Mouse (Mus musculus): ENCODE measurements around the gene Trp53bp2. TPM values are rescaled to one million over a fixed set of nuclear protein-coding genes. Genes with fewer than 3 reads are reported as not detected.

Gene Trp53bp2
- polyA plus RNA-seq, 1 experiment from 2014 or later = 20.2 TPM

DNA sequence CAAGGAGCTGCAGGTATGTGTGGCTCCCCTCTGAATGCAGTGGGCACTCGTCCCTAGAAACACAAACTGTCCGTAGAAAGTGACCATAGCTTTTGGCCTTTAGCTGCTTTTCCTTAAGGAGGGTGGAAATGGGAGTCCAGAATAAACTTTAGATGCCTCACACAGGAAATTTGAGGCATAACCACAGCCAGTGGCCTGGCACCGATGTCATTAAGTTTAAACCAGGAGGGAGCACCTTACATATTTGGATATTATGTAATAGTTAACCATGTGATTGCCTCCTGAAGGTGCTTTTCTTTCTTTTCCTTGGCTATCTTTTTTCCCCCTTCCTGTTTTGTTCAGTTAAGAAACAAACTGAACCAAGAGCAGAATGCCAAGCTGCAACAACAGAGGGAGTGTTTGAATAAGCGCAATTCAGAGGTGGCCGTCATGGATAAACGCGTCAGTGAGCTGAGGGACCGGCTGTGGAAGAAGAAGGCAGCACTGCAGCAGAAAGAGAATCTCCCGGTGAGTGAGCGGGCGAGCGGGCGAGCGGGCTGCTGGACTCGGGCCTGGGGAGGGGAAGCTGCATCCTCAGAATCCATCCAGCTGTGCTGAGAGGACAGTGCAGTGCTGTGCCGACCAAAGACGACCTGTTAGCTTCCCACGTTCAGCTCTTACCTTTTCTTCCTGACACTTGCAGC lies 33.0 kb downstream of the Trp53bp2 start:
- H3K27ac ChIP-seq (ENCODE audit: low read depth, low read length) = no peak overlapping the region
- no peak overlapping the region for H3K4me2 ChIP-seq (ENCODE audit: low read length)
- ATAC-seq (no peak), DNase-seq (ENCODE audit: low spot score) (no peak)
- H3K9ac ChIP-seq (ENCODE audit: low read length) = no peak overlapping the region
- H3K4me3 ChIP-seq (ENCODE audit: low read depth, low read length) = no peak overlapping the region
- no peaks in the 10 kb centered on the region for H3K4me1 ChIP-seq (ENCODE audit: control insufficient read depth, insufficient read depth, low read length)
- no peaks in the 10 kb centered on the region for H3K9me3 ChIP-seq (replicated peaks; ENCODE audit: control insufficient read depth, low read length)
- 88% methylated on average over 18 of the region's 18 CpGs for WGBS
- no peaks in the 10 kb centered on the region for H3K27me3 ChIP-seq (replicated peaks; ENCODE audit: control insufficient read depth, insufficient read depth, low read length)
- H3K36me3 ChIP-seq (ENCODE audit: control insufficient read depth, insufficient read depth, low read length) = peaks cover 77% of the 10 kb centered on the region

DNA sequence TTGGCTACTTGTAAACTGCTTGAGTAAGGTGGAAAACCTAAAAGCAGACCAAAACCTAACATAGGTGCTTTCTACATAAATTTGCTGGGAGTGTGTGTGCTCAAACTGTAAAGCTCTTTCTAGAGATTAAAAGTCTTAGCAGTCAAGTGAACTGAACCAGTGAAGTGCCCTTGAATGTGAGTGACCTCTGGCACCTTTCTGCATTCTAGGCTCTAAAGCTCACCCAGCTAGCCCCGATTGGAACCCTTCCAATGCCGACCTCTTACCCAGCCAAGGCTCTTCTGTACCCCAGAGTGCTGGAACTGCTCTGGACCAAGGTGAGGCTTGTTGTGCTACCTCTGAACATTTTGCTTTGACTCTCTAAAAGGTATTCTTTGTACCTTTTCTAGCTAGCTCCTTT lies 35.1 kb downstream of the Trp53bp2 start:
- no peak for DNase-seq (ENCODE audit: low spot score)
- H3K27ac ChIP-seq (ENCODE audit: low read depth, low read length) = no peak overlapping the region
- H3K27me3 ChIP-seq (replicated peaks; ENCODE audit: control insufficient read depth, insufficient read depth, low read length) = no peaks in the 10 kb centered on the region
- 90% methylated on average over 2 of the region's 2 CpGs for WGBS
- no peak overlapping the region for H3K4me2 ChIP-seq (ENCODE audit: low read length)
- H3K36me3 ChIP-seq (ENCODE audit: control insufficient read depth, insufficient read depth, low read length) = peaks cover 81% of the 10 kb centered on the region
- no peak for ATAC-seq
- no peaks in the 10 kb centered on the region for H3K4me1 ChIP-seq (ENCODE audit: control insufficient read depth, insufficient read depth, low read length)
- H3K9ac ChIP-seq (ENCODE audit: low read length) = no peak overlapping the region
- H3K9me3 ChIP-seq (replicated peaks; ENCODE audit: control insufficient read depth, low read length) = no peaks in the 10 kb centered on the region
- no peak overlapping the region for H3K4me3 ChIP-seq (ENCODE audit: low read depth, low read length)

DNA sequence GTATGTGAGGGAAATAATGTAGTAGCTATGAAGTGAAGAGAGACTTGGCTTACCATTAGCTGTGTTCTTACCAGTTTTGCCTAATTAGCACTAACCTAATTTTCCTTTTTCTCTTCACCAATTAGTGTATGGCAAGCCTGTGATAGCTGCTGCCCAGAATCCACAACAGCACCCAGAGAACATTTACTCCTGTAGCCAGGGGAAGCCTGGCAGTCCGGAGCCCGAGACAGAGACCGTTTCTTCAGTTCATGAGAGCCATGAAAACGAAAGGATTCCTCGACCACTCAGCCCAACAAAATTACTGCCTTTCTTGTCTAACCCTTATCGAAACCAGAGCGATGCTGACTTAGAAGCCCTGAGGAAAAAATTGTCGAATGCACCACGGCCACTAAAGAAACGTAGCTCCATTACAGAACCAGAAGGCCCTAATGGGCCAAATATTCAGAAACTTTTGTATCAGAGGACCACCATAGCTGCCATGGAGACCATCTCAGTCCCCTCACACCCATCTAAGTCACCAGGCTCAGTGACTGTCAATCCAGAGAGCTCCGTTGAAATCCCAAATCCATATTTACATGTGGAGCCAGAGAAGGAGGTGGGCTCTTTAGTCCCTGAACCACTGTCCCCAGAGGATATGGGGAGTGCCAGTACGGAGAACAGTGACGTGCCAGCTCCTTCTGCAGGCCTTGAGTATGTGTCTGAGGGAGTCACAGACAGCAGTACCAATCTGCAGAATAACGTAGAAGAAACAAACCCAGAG lies 39.5 kb downstream of the Trp53bp2 start:
- Histone ChIP-seq H3K36me3 (ENCODE audit: control insufficient read depth, insufficient read depth, low read length) (peaks cover 68% of the 10 kb centered on the region), H3K4me3 (ENCODE audit: low read depth, low read length) (no peak overlapping the region), H3K9ac (ENCODE audit: low read length) (no peak overlapping the region), H3K27ac (ENCODE audit: low read depth, low read length) (no peak overlapping the region), H3K4me1 (ENCODE audit: control insufficient read depth, insufficient read depth, low read length) (no peaks in the 10 kb centered on the region), H3K4me2 (ENCODE audit: low read length) (no peak overlapping the region), H3K9me3 (replicated peaks; ENCODE audit: control insufficient read depth, low read length) (no peaks in the 10 kb centered on the region), H3K27me3 (replicated peaks; ENCODE audit: control insufficient read depth, insufficient read depth, low read length) (no peaks in the 10 kb centered on the region)
- WGBS = 92% methylated on average over 14 of the region's 14 CpGs
- ATAC-seq (no peak), DNase-seq (ENCODE audit: low spot score) (no peak)

DNA sequence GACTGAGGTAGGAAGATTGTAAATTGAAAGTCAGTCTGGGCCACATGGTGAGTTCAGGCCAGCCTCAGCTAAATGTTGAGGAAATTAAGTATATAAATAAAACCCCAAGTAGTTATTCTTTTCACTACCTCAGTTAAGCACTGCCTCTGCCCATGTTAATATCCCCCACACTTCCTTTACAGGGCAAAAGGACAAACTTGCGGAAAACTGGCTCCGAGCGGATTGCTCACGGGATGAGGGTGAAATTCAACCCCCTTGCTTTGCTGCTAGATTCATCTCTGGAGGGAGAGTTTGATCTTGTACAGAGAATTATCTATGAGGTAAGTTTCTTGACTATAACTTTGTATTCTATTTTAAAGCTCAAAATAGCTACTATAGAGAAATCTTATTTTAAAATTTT lies 43.5 kb downstream of the Trp53bp2 start:
- Histone ChIP-seq H3K4me3 (ENCODE audit: low read depth, low read length) (no peak overlapping the region), H3K27me3 (replicated peaks; ENCODE audit: control insufficient read depth, insufficient read depth, low read length) (no peaks in the 10 kb centered on the region), H3K9ac (ENCODE audit: low read length) (no peak overlapping the region), H3K4me2 (ENCODE audit: low read length) (no peak overlapping the region), H3K4me1 (ENCODE audit: control insufficient read depth, insufficient read depth, low read length) (no peaks in the 10 kb centered on the region), H3K9me3 (replicated peaks; ENCODE audit: control insufficient read depth, low read length) (no peaks in the 10 kb centered on the region), H3K36me3 (ENCODE audit: control insufficient read depth, insufficient read depth, low read length) (peaks cover 56% of the 10 kb centered on the region), H3K27ac (ENCODE audit: low read depth, low read length) (no peak overlapping the region)
- DNase-seq (ENCODE audit: low spot score) = no peak
- no peak for ATAC-seq
- WGBS = 96% methylated on average over 4 of the region's 4 CpGs

DNA sequence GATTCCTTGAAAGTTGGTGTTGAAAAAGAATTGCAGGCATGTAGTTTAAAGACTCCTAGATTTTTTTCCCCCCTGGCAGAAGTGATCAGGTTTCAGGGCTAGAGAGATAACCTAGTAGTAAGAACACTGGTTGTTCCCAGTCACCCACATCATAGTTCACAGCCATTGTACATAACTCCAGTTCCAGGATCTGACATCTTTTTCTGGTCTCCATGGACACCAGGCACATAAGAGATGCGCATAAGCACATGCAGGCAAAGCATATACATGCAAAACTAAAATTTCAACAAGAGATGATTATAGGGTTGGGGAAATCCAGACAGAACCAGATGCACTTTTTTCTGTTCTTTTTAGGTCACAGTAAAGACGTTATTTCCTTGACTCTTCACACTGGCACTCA lies 46.1 kb downstream of the Trp53bp2 start:
- 86% methylated on average over 2 of the region's 2 CpGs for WGBS
- Histone ChIP-seq H3K4me3 (ENCODE audit: low read depth, low read length) (no peak overlapping the region), H3K36me3 (ENCODE audit: control insufficient read depth, insufficient read depth, low read length) (peaks cover 51% of the 10 kb centered on the region), H3K4me1 (ENCODE audit: control insufficient read depth, insufficient read depth, low read length) (no peaks in the 10 kb centered on the region), H3K4me2 (ENCODE audit: low read length) (no peak overlapping the region), H3K27ac (ENCODE audit: low read depth, low read length) (no peak overlapping the region), H3K27me3 (replicated peaks; ENCODE audit: control insufficient read depth, insufficient read depth, low read length) (no peaks in the 10 kb centered on the region), H3K9ac (ENCODE audit: low read length) (no peak overlapping the region), H3K9me3 (replicated peaks; ENCODE audit: control insufficient read depth, low read length) (no peaks in the 10 kb centered on the region)
- DNase-seq (ENCODE audit: low spot score) = no peak
- no peak for ATAC-seq

DNA sequence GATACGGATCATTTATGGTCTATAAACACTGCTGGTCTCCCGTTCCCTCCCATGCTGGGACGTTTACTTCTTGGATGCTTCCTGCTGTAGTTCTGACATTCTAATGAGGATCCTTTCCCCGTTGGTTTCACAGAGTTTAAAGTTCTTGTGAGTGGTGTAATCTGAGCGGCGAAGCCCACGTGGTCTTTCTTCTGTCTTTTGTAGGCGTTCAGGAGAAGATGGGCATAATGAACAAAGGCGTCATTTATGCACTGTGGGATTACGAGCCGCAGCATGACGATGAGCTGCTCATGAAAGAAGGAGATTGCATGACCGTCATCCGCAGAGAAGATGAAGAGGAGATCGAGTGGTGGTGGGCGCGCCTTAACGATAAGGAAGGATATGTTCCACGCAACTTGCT lies 49.6 kb downstream of the Trp53bp2 start:
- Histone ChIP-seq H3K4me1 (ENCODE audit: control insufficient read depth, insufficient read depth, low read length) (no peaks in the 10 kb centered on the region), H3K9me3 (replicated peaks; ENCODE audit: control insufficient read depth, low read length) (no peaks in the 10 kb centered on the region), H3K36me3 (ENCODE audit: control insufficient read depth, insufficient read depth, low read length) (peaks cover 57% of the 10 kb centered on the region), H3K27me3 (replicated peaks; ENCODE audit: control insufficient read depth, insufficient read depth, low read length) (no peaks in the 10 kb centered on the region), H3K4me3 (ENCODE audit: low read depth, low read length) (no peak overlapping the region), H3K4me2 (ENCODE audit: low read length) (no peak overlapping the region), H3K27ac (ENCODE audit: low read depth, low read length) (no peak overlapping the region), H3K9ac (ENCODE audit: low read length) (no peak overlapping the region)
- no peak for ATAC-seq
- 74% methylated on average over 19 of the region's 19 CpGs for WGBS
- DNase-seq (ENCODE audit: low spot score) = no peak

DNA sequence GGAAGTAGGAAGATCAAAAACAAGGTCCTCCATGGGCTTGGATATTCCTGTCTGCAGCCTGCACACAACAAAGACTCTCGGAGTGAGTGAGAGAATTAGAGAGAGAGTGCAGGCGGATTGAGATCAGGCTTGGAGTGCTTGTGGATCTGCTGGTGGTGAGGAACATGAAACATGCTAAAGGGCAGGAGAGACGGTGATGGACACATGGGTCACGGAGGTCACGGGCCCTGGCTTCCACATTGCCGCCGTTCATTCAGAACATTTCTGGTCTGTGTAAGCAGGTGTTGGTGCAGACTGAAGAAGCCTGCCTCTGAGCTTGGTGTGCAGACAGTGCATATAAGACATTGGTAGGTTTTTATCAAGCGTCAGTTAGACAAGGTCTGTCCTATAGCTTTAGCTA lies 50.5 kb downstream of the Trp53bp2 start:
- H3K36me3 ChIP-seq (ENCODE audit: control insufficient read depth, insufficient read depth, low read length) = peaks cover 51% of the 10 kb centered on the region

DNA sequence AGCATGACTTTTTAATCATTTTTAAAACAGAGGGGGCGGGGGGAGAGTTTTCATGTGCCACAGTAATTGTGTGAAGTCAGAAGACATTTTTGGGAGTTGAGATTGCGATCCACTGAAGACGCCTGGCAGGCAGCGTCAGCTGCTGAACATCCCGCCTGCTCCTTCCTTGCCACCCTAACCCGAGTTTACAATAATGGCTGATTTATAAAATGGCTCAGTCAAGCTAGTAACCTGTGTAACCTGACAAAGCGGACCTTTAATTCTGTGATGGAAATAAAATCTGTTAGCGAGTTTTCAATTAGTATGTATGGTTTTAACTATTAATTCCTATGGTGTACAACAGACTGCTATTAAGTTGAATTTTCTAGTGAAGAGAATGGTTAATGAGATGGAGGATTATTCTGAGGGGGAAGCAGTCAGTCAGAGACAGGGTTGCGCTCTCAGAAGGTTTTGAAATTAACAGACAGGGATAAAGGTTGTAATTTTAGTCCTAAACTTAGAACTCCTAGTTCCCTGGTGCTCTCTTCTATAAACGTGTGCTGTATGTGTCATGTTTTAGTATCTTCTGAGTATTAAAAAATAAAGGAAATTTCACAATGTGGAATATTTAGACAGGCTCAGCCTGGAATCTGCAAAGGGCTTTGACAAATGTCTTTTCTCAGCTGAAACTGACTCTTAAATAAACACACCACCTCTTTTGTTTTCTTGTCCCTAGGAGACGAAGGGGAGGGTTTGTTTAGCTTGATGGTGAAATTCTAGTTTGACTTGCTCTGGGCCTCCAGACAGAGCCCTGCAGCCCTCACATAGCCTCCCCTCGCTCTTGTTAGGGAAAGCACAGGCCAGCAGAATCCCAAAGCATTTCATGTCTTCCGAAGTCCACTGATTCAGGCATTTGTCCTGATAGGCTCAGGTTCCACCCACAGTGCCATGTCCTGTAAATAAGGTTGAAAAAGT lies 51.6 kb downstream of the Trp53bp2 start:
- no peaks in the 10 kb centered on the region for H3K27me3 ChIP-seq (replicated peaks; ENCODE audit: control insufficient read depth, insufficient read depth, low read length)
- no peak overlapping the region for H3K4me2 ChIP-seq (ENCODE audit: low read length)
- DNase-seq (ENCODE audit: low spot score) = no peak
- no peaks in the 10 kb centered on the region for H3K4me1 ChIP-seq (ENCODE audit: control insufficient read depth, insufficient read depth, low read length)
- ATAC-seq = no peak
- H3K4me3 ChIP-seq (ENCODE audit: low read depth, low read length) = no peak overlapping the region
- 77% methylated on average over 13 of the region's 13 CpGs for WGBS
- no peaks in the 10 kb centered on the region for H3K9me3 ChIP-seq (replicated peaks; ENCODE audit: control insufficient read depth, low read length)
- 0 out of 2 replicates have a peak overlapping the region, but pooled peaks have one; percentile 15 for H3K27ac ChIP-seq (ENCODE audit: low read depth, low read length)
- H3K9ac ChIP-seq (ENCODE audit: low read length) = no peak overlapping the region
- peaks cover 40% of the 10 kb centered on the region for H3K36me3 ChIP-seq (ENCODE audit: control insufficient read depth, insufficient read depth, low read length)

More for the DNA sequence above, 50.5 kb downstream of the Trp53bp2 start:
- ATAC-seq = no peak
- WGBS = 93% methylated on average over 8 of the region's 8 CpGs
- H3K27ac ChIP-seq (ENCODE audit: low read depth, low read length) = no peak overlapping the region
- H3K4me1 ChIP-seq (ENCODE audit: control insufficient read depth, insufficient read depth, low read length) = no peaks in the 10 kb centered on the region
- DNase-seq (ENCODE audit: low spot score) = no peak
- H3K4me3 ChIP-seq (ENCODE audit: low read depth, low read length) = no peak overlapping the region
- no peaks in the 10 kb centered on the region for H3K27me3 ChIP-seq (replicated peaks; ENCODE audit: control insufficient read depth, insufficient read depth, low read length)
- H3K9me3 ChIP-seq (replicated peaks; ENCODE audit: control insufficient read depth, low read length) = no peaks in the 10 kb centered on the region
- H3K9ac ChIP-seq (ENCODE audit: low read length) = no peak overlapping the region
- no peak overlapping the region for H3K4me2 ChIP-seq (ENCODE audit: low read length)
